Comparison of ENCODE assay signal across 13 mouse cellular contexts in genomic region chr7:12779141-12779540, GRCm38 (mm10). TPM values are rescaled to one million over a fixed set of nuclear protein-coding genes. Genes with fewer than 3 reads are reported as not detected.
DNase-seq lines count a peak whose midpoint lies in the region; ATAC-seq and TF ChIP-seq lines count a peak whose summit lies in the region.
"Had no signal": no experiment of that assay in that cellular context is flagged by ENCODE, and none has a peak within 500 bp of the region (broad histone marks: within the 10 kb centered on the region; RNA-seq: fewer than 3 reads in every experiment).

No protein-coding gene starts in this region.

- 0 out of 2 replicates have a peak, but pooled peaks cover 6% of the 10 kb centered on the region for H3K4me1 ChIP-seq in lung, embryonic 14.5 days (ENCODE audit: insufficient read depth)
- H3K4me1 ChIP-seq in forebrain, embryonic 15.5 days = peaks cover 14% of the 10 kb centered on the region
- H3K4me1 ChIP-seq in midbrain, embryonic 15.5 days = peaks cover 15% of the 10 kb centered on the region
- H3K4me1 ChIP-seq in lung, adult 2 months (ENCODE audit: control insufficient read depth, insufficient read depth, low read length) = peaks cover 5% of the 10 kb centered on the region

- H3K36me3 ChIP-seq in lung, embryonic 14.5 days (ENCODE audit: insufficient read depth) = peaks cover 7% of the 10 kb centered on the region; the same call in 1 of the 2 replicates
- H3K36me3 ChIP-seq in forebrain, embryonic 15.5 days = peaks cover 14% of the 10 kb centered on the region
- peaks cover 14% of the 10 kb centered on the region for H3K36me3 ChIP-seq in midbrain, embryonic 15.5 days (replicated peaks)

- TF ChIP-seq POLR2A in lung, adult 2 months (IDR thresholded peaks at IDR 0.05; ENCODE audit: borderline replicate concordance, extremely low read depth, low read depth, low read length) = no peak

- no peak for DNase-seq in lung, embryonic 14.5 days
- DNase-seq in lung, postnatal 10 days = no peak
- DNase-seq in cerebellum, postnatal 36 days = peak; percentile 17 to 34
- no peak for DNase-seq in lung, adult 2 months
- DNase-seq in adrenal gland, adult 8-10 months = no peak
- no peak for DNase-seq in urinary bladder, postnatal 10 days (ENCODE audit: low spot score)
- DNase-seq: adrenal gland, postnatal 25 days had no signal

- H3K9me3 ChIP-seq in lung, embryonic 14.5 days (ENCODE audit: low read depth, low read length) = no peaks in the 10 kb centered on the region
- H3K9me3 ChIP-seq in forebrain, embryonic 15.5 days = no peaks in the 10 kb centered on the region
- H3K9me3 ChIP-seq in midbrain, embryonic 15.5 days = no peaks in the 10 kb centered on the region
- H3K9me3 ChIP-seq: heart, embryonic 15.5 days had no signal

- no peak overlapping the region for H3K9ac ChIP-seq in lung, embryonic 14.5 days
- H3K9ac ChIP-seq in forebrain, embryonic 15.5 days (replicated peaks) = peak overlapping the region; percentile 77; the same call in 1 of the 2 replicates
- peak overlapping the region; percentile 75; the same call in 1 of the 2 replicates for H3K9ac ChIP-seq in midbrain, embryonic 15.5 days

- no peak overlapping the region; the same call in 1 of the 2 replicates for H3K4me3 ChIP-seq in lung, embryonic 14.5 days (ENCODE audit: low read depth, low read length)
- peak overlapping the region; percentile 77 for H3K4me3 ChIP-seq in forebrain, embryonic 15.5 days
- peak overlapping the region; percentile 61 for H3K4me3 ChIP-seq in midbrain, embryonic 15.5 days
- H3K4me3 ChIP-seq in lung, adult 2 months (replicated peaks; ENCODE audit: extremely low read depth, low read depth, low read length) = no peak overlapping the region

- peak overlapping the region; percentile 96 for H3K4me2 ChIP-seq in lung, embryonic 14.5 days
- peak overlapping the region; percentile 97 for H3K4me2 ChIP-seq in forebrain, embryonic 15.5 days (replicated peaks)
- H3K4me2 ChIP-seq in midbrain, embryonic 15.5 days = peak overlapping the region; percentile 83

- 83% methylated on average over 5 of the region's 5 CpGs for WGBS in lung, embryonic 14.5 days
- WGBS in forebrain, embryonic 15.5 days = 77% methylated on average over 5 of the region's 5 CpGs
- WGBS in midbrain, embryonic 15.5 days = 93% methylated on average over 5 of the region's 5 CpGs
- WGBS in lung, adult 2 months = 74% methylated on average over 5 of the region's 5 CpGs

- no peak overlapping the region for H3K27ac ChIP-seq in lung, embryonic 14.5 days (ENCODE audit: low read depth)
- no peak overlapping the region for H3K27ac ChIP-seq in forebrain, embryonic 15.5 days (replicated peaks)
- no peak overlapping the region for H3K27ac ChIP-seq in midbrain, embryonic 15.5 days
- H3K27ac ChIP-seq: heart, embryonic 15.5 days had no signal

- ATAC-seq in lung, embryonic 14.5 days (ENCODE audit: insufficient read depth) = no peak
- ATAC-seq in forebrain, embryonic 15.5 days (replicated peaks) = no peak
- no peak for ATAC-seq in midbrain, embryonic 15.5 days (replicated peaks)

- no peak for TF ChIP-seq CTCF in lung, embryonic 14.5 days (IDR thresholded peaks at IDR 0.05; ENCODE audit: low read depth)
- no peak for TF ChIP-seq CTCF in lung, adult 2 months (IDR thresholded peaks at IDR 0.05; ENCODE audit: insufficient read depth, low read length)

- no peaks in the 10 kb centered on the region for H3K27me3 ChIP-seq in lung, embryonic 14.5 days (ENCODE audit: insufficient read depth, low read length)
- H3K27me3 ChIP-seq in forebrain, embryonic 15.5 days = no peaks in the 10 kb centered on the region
- H3K27me3 ChIP-seq in midbrain, embryonic 15.5 days (replicated peaks) = no peaks in the 10 kb centered on the region
- H3K27me3 ChIP-seq: heart, embryonic 15.5 days had no signal

RNA-seq across cellular contexts. Expression of gene Zscan18, which starts 24.3 kb away (rescaled TPM):
- 6.9 and 7.6 TPM in 2 replicates for polyA plus RNA-seq in lung, embryonic 14.5 days (2014; fragmentation: Nextera tagmentation; extraction: Ambion mirVana)
- 21.3 and 22.7 TPM in 2 replicates for polyA plus RNA-seq in forebrain, embryonic 15.5 days (2015; fragmentation: Nextera tagmentation; extraction: Ambion mirVana)
- polyA plus RNA-seq in midbrain, embryonic 15.5 days (2015; fragmentation: Nextera tagmentation; extraction: Ambion mirVana) = 35.3 and 35.4 TPM in 2 replicates
- 1.4 and 3.1 TPM in 2 replicates for polyA plus RNA-seq in lung, adult 2 months (2012; rRNA removed)
- 1 to 10 TPM; 6.0 to 7.8 (median 7.3) TPM for total RNA-seq in adrenal gland, adult 8-10 months (2022)
- total RNA-seq: MEL had no signal

RNA-seq across cellular contexts. Expression of gene Zfp329, which starts 39.5 kb away (rescaled TPM):
- polyA plus RNA-seq in lung, embryonic 14.5 days (2014; fragmentation: Nextera tagmentation; extraction: Ambion mirVana) = 14.6 and 16.3 TPM in 2 replicates
- polyA plus RNA-seq in forebrain, embryonic 15.5 days (2015; fragmentation: Nextera tagmentation; extraction: Ambion mirVana) = 28.9 and 30.2 TPM in 2 replicates
- 35.2 and 36.0 TPM in 2 replicates for polyA plus RNA-seq in midbrain, embryonic 15.5 days (2015; fragmentation: Nextera tagmentation; extraction: Ambion mirVana)
- 0.91 and 2.1 TPM in 2 replicates for polyA plus RNA-seq in lung, adult 2 months (2012; rRNA removed)
- 10 to 100 TPM; 10.8 to 15.6 (median 13.4) TPM for total RNA-seq in adrenal gland, adult 8-10 months (2022)

RNA-seq across cellular contexts. Expression of gene Vmn2r56, which starts 44.3 kb away (rescaled TPM):
- polyA plus RNA-seq in lung, embryonic 14.5 days (2014; fragmentation: Nextera tagmentation; extraction: Ambion mirVana) = not detected in 2 replicates
- 0.03 TPM in 1 of 2 replicates, not detected in the other for polyA plus RNA-seq in forebrain, embryonic 15.5 days (2015; fragmentation: Nextera tagmentation; extraction: Ambion mirVana)
- polyA plus RNA-seq in midbrain, embryonic 15.5 days (2015; fragmentation: Nextera tagmentation; extraction: Ambion mirVana) = not detected in 2 replicates
- not detected in 2 replicates for polyA plus RNA-seq in lung, adult 2 months (2012; rRNA removed)
- total RNA-seq in adrenal gland, adult 8-10 months (2022) = under 1 TPM in 1 of 4 experiments, not detected in 3; 0.06 TPM
- total RNA-seq: adrenal gland, postnatal 25 days; MEL had no signal
- polyA plus RNA-seq: heart, embryonic 15.5 days; kidney, embryonic 16.5 days; spleen, adult 2 months had no signal

RNA-seq across cellular contexts. Expression of gene Zfp110, which starts 55.4 kb away (rescaled TPM):
- polyA plus RNA-seq in lung, embryonic 14.5 days (2014; fragmentation: Nextera tagmentation; extraction: Ambion mirVana) = 41.2 and 41.5 TPM in 2 replicates
- 40.2 and 44.1 TPM in 2 replicates for polyA plus RNA-seq in forebrain, embryonic 15.5 days (2015; fragmentation: Nextera tagmentation; extraction: Ambion mirVana)
- polyA plus RNA-seq in midbrain, embryonic 15.5 days (2015; fragmentation: Nextera tagmentation; extraction: Ambion mirVana) = 28.3 and 30.8 TPM in 2 replicates
- polyA plus RNA-seq in lung, adult 2 months (2012; rRNA removed) = 8.9 and 12.1 TPM in 2 replicates
- total RNA-seq in adrenal gland, adult 8-10 months (2022) = 10 to 100 TPM; 23.0 to 30.1 (median 25.8) TPM

Comparison
In these comparisons a context has a peak if more than half of its experiments do, and no peak if none do; other contexts are left out.
1. DNase-seq: peak in cerebellum, postnatal 36 days (2 of 2); none in lung, embryonic 14.5 days (single experiment), lung, postnatal 10 days (single experiment), lung, adult 2 months (single experiment), adrenal gland, adult 8-10 months (single experiment) and urinary bladder, postnatal 10 days (single experiment).
2. H3K4me3 ChIP-seq: peak in forebrain, embryonic 15.5 days (single experiment) and midbrain, embryonic 15.5 days (single experiment); none in lung, embryonic 14.5 days (single experiment) and lung, adult 2 months (single experiment).
3. Peak in every context shown above with its lines, with median percentiles within 50 percentile points of each other: H3K4me2 ChIP-seq.